Mouse (Mus musculus): Measurements from ENCODE around the gene Ppp2r2d.
A peak's percentile ranks its signal among the peaks of the same experiment; 100 is the strongest.

Gene Ppp2r2d

GRCm38 (mm10) chr7:138845544-138846391, at the start of gene Ppp2r2d, which contains the start of gene Mapk1ip1:
Gene Ppp2r2d (plus strand): TSS chr7:138846079.
Gene Mapk1ip1 (minus strand): TSS chr7:138846273.
- peak; percentile 96 for DNase-seq

GRCm38 (mm10) chr7:138803386-138803785, 42.5 kb upstream of the Ppp2r2d start:
- no peak for DNase-seq

- DNase-seq = no peak
These were observed 38.7 kb upstream of the Ppp2r2d start for GRCm38 (mm10) chr7:138807146-138807545.

- no peak for DNase-seq
These were observed 32.5 kb upstream of the Ppp2r2d start for GRCm38 (mm10) chr7:138813213-138813875.

- no peak for DNase-seq
These were observed 27.6 kb upstream of the Ppp2r2d start for GRCm38 (mm10) chr7:138818314-138818713.

- DNase-seq = no peak
These were observed 21.5 kb upstream of the Ppp2r2d start for GRCm38 (mm10) chr7:138824423-138824822.

- DNase-seq = no peak
These were observed 20.7 kb upstream of the Ppp2r2d start for GRCm38 (mm10) chr7:138824995-138825756.

- DNase-seq = peak; percentile 67
These were observed 18.1 kb upstream of the Ppp2r2d start for GRCm38 (mm10) chr7:138827812-138828211.

GRCm38 (mm10) chr7:138835028-138835427, 10.9 kb upstream of the Ppp2r2d start:
- DNase-seq = no peak

- peak; percentile 80 for DNase-seq
These were observed 5.3 kb upstream of the Ppp2r2d start for GRCm38 (mm10) chr7:138840594-138841021.

- no peak for DNase-seq
These were observed 4.3 kb upstream of the Ppp2r2d start for GRCm38 (mm10) chr7:138841436-138842151.

GRCm38 (mm10) chr7:138843421-138843820, 2.5 kb upstream of the Ppp2r2d start:
- no peak for DNase-seq

- no peak for DNase-seq
These were observed 768 bp upstream of the Ppp2r2d start for GRCm38 (mm10) chr7:138845111-138845510.

GRCm38 (mm10) chr7:138846502-138846991, 668 bp downstream of the Ppp2r2d start:
- DNase-seq = no peak

GRCm38 (mm10) chr7:138847316-138848027, 1.6 kb downstream of the Ppp2r2d start:
- no peak for DNase-seq

- DNase-seq = no peak
These were observed 2.4 kb downstream of the Ppp2r2d start for GRCm38 (mm10) chr7:138848028-138848920.

- DNase-seq = no peak
These were observed 4.2 kb downstream of the Ppp2r2d start for GRCm38 (mm10) chr7:138850083-138850482.

- no peak for DNase-seq
These were observed 7.6 kb downstream of the Ppp2r2d start for GRCm38 (mm10) chr7:138853417-138854031.

- DNase-seq = no peak
These were observed 8.3 kb downstream of the Ppp2r2d start for GRCm38 (mm10) chr7:138854201-138854600.

GRCm38 (mm10) chr7:138856670-138857069, 10.8 kb downstream of the Ppp2r2d start:
- no peak for DNase-seq

Measured in cerebellum, adult 8-10 months (tissue).